Mouse (Mus musculus): ENCODE data around the gene Arhgef15.

- no peak for TF ChIP-seq CTCF (IDR thresholded peaks at IDR 0.05; ENCODE audit: low read depth, low read length)
- TF ChIP-seq POLR2A (IDR thresholded peaks at IDR 0.05; ENCODE audit: borderline replicate concordance, low read depth, low read length), result no peak
These were observed 11.3 kb downstream of the Arhgef15 start for GRCm38 (mm10) chr11:68946001-68946400.
